Mouse (Mus musculus) common myeloid progenitor, adult 5-6 weeks (primary cell): ENCODE data around the gene Grin2b. TPM values are rescaled to one million over a fixed set of nuclear protein-coding genes. Genes with fewer than 3 reads are reported as not detected.
"Not testable (repeated sequence)": the region's sequence is repeated elsewhere in the genome, so short reads cannot be mapped to it uniquely, and the experiment has no call there.

Experiments
- ATAC-seq: replicated peaks from 2 replicates; pipeline ENCODE4 v1.8.0; 2016; ENCODE audit warnings: low read depth, mild to moderate bottlenecking, moderate TSS enrichment, inconsistent platforms; ENCODE audit not compliant: poor library complexity, severe bottlenecking
- total RNA-seq: library from RNA; stranded (forward); fragments of 200-1000, 187-1606 nt; gene quantifications from 2 replicates; pipeline ENCODE4 v1.2.3, GENCODE M21; 2017

The Grin2b gene
- total RNA-seq, 1 experiment from 2014 or later, result not detected

DNA sequence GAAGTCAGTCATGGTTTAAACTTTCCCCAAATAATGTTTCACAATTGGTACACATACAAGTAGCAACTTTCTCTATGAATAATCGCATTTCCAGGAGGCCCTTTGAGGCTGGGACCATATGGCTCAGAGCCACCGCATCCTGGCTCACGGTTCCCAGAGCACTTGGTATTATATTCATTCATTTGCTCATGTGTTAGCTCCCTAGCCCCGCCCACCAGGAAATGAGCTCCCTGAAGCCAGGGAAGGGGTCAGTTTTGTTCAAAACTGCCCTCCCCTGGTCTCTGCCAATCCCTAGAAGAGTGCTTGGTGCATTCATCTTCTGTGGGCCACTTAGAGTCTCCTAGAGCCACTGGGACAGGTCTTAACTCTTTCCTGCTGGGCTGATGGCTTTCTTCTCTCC lies 344.3 kb downstream of the Grin2b start:
- no peak for ATAC-seq

DNA sequence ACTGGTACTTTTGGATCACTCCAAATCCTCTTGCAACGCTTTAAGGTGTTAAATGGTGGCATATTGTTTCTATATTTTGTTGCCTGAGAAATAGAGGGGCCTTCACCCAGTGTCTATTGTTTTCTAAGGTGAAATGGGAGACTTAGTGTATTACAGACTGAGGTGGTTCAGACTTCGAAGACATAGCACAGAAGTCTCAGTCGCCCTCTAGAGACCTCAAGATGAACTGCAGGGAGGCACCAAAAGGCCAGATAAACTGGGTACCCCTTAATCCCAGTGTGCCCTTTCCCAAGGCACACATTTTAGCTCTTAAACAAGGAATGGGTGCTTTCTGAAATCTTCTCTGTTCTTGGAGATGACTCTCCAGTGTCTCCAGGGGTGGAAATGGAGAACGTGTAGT lies 345.4 kb downstream of the Grin2b start:
- peak; percentile 90 for ATAC-seq

GRCm38 (mm10) chr6:135827317-135827716 lies 346.0 kb downstream of the Grin2b start:
- no peak for ATAC-seq

DNA sequence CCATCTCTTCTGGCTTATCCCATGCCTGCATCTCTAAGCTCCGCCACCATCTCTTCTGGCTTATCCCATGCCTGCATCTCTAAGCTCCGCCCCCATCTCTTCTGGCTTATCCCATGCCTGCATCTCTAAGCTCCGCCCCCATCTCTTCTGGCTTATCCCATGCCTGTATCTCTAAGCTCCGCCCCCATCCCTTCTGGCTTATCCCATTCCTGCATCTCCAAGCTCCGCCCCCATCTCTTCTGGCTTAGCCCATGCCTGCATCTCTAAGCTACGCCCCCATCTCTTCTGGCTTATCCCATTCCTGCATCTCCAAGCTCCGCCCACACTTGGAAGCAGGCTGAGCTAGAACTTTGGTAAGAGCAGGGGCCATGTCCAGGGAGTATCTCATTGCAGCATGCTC lies 346.5 kb downstream of the Grin2b start:
- not testable (repeated sequence) for ATAC-seq

GRCm38 (mm10) chr6:135817391-135817790 lies 355.9 kb downstream of the Grin2b start:
- ATAC-seq, result no peak

DNA sequence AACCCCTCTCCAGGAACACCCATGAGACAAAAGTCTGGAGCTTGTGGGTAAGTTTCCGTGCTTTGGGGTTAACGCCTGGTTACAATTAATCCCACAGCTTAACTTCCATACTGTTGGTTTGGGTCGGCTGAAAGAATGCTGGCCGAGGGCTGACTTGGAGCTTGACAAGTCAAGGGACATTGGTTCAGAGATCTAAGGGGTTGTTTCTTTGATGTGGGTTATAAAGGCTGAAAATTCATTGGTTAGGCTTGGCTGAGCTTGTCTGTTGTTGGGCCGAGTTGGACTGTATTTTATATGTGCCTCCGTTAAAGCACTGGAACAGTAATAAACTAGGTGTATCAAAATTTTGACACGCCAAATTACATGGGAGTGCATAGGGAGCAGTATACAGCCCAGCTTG lies 359.6 kb downstream of the Grin2b start:
- ATAC-seq, result no peak

DNA sequence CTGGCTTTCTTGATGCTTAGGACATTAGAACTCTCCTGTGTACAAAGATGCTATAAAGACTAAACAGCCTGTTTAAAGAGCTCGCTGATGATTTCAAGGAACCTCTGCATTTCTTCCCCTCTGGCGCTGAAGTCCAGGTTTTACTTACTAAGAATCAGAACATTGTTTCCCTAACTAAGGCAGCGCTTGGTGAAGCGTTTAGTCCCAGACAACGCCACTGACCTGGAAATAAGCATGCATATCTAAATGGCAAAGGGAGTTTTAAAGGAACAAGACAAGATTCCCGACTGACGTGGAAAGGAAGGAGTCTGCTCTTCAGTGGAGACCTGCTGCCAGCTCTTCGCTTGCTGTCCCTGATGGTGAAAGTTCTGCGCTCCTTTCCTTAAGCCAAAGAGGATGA lies 367.9 kb downstream of the Grin2b start:
- ATAC-seq, result no peak

- no peak for ATAC-seq
These were observed 373.4 kb downstream of the Grin2b start for GRCm38 (mm10) chr6:135799949-135800348.

DNA sequence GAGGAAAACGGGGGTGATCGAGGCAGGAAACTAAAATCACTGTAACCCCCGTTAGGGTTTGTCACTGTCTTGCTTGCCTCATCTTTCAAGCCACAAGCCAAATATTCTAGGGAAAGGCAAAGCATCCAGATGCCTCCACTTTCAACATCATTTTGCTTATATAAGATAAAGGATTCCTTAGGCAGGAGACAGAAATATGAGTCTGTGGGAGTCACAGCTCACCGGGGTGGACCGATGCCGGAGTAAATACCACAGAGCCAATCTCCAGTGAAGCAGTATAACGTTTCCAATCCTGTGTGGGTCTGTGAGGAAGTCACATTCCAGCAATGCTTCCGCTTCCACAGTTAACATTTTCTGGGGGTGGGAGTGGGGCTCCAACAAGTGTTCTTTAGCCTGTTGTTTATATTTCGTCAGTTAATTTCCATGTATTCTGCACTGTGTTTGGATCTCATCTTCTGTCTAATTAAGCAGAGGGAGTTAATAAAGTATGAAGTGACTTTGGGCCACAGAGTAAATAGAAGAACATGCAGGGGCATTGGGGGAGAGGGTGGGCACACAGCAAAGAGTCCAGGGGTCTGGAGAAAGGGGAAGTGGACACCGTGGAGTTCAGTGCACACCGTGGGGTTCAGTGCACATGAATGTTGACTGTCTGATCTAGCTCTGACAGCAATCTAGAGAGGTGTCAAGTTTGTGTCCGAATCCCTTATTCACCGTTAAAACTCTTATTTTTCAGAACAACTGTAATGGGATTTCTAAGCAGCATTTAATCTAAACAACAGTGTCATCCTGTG lies 374.9 kb downstream of the Grin2b start:
- no peak for ATAC-seq

DNA sequence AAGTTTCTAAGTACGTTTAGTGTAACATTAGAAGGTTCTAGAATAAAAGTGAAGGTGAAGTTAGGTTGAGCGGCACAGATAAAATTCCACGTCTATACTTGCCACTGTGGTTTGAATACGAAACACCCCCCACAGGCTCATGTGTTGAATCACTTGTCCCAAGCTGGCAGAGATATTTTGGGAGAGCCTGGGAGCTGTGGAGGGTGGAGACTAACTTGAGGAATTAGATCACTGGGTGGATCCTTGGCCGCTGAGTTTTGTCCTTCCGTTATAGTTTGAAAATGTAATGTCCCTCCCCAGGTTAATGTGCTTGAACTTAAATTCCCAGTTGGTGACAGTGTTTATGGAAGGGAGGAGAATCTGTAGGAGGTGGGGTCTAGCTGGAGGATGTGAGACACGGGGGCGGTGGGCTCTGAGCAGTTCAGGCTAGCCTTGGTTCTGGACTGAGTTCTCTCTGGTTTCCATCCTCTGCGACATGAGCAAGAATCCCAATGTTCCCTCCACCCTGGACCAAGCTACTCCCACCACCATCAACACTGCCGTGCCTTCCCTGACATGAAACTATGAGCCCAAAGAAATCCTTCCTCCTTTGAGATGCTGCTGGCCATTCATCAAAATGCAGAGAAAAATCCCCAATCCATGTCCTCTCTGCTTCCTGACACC lies 375.8 kb downstream of the Grin2b start:
- no peak for ATAC-seq

- no peak for ATAC-seq
These were observed 376.4 kb downstream of the Grin2b start for GRCm38 (mm10) chr6:135796911-135797310.

GRCm38 (mm10) chr6:135791412-135791811 lies 381.9 kb downstream of the Grin2b start:
- ATAC-seq, result no peak

GRCm38 (mm10) chr6:135789603-135790170 lies 383.6 kb downstream of the Grin2b start:
- ATAC-seq, result no peak

GRCm38 (mm10) chr6:135774670-135775069 lies 398.6 kb downstream of the Grin2b start:
- no peak for ATAC-seq

DNA sequence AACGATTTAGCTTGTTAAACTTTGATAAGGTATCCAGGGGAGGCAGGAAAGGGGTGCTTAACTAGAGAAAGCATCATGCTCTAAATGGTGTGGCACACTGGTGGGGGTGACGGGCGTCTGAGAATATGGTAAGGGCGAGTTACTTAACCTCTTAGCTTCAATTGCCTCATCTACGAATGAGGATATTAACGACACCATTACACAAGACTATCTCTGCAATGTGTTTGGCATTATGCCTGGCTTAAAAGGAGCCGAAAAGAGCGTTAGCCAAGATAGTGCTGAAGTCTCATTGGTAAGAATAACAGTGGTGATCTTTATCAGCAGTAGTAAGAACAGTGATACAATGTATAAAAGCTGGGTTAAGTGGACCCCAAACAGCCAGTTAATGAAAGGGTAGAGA lies 405.7 kb downstream of the Grin2b start:
- ATAC-seq, result no peak

- ATAC-seq, result no peak
These were observed 414.6 kb downstream of the Grin2b start for GRCm38 (mm10) chr6:135758735-135759134.

DNA sequence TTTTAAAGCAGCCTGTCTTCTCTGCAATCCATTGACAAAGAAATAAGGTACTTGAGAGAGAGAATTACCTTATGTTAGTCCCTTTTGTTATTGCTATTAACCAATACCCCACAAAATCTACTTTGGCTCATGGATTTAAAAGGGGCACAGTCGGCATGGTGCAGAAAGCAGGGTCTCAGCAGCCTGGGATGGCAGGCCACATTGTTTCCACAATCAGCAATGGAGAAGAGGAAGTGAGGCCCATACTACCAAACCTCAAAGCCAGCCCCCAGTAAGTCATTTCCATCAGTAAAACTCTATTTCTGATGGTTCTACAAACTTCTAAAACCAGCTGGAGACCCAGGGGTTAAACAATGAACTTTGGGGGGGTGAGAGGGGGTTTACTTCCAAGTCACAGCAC lies 417.2 kb downstream of the Grin2b start:
- ATAC-seq, result peak; percentile 56; the same call in 1 of the 2 replicates

DNA sequence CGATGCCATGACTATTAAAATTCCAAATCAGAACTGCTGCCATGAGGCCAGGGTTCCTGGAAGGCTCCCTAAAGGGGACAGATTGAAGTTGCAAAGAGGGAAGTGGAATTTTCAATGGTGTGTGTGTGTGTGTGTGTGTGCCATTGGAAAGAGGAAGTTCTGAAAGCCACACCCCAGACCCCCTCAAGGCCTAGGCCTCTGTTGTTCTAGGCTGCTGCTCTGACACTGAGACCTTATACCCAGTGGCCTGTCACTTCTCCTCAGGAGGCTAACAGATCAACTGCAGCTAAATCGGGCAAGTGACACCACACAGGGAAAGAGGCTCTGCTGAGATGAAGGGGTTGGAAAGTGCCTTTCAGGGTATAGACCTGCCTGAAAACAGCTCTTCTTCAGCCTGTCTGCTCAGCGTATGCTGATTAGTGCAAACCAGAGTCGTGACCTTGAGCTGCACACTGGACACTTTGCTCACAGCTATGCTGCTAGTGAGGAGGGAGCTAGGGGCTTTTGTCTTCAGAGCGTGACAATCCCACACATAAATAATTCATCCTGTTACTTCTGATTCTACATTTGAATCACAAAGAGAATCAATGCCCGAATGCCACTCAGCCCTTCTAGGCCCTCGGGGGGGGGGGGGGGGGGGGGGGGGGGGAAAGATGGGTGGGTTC lies 424.8 kb downstream of the Grin2b start:
- peak; percentile 98 for ATAC-seq

DNA sequence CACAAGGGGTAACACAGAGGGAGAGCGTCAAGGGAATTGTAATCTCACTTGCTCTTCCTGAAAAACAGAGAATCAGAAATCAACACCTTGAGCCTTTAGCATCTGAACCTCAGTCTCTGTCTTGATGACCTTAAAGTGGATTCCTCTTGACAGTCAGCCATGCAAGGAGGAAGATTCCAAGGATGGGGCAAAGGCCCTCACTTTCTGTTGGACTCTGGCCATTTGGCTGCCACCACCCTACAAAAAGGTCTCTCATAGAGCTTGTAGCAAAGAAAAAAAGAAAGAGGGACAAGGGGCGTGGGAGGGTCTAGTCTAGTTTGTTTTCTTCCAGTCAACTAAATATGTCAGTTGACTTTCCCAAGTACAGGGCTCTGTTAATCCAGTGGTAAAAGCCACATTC lies 427.7 kb downstream of the Grin2b start:
- no peak for ATAC-seq

GRCm38 (mm10) chr6:135734227-135734732 lies 439.0 kb downstream of the Grin2b start:
- ATAC-seq, result no peak

GRCm38 (mm10) chr6:135727106-135727505 lies 446.2 kb downstream of the Grin2b start:
- no peak for ATAC-seq
